Mouse (Mus musculus) heart, embryonic 14.5 days (tissue): ENCODE measurements around the gene Rel. TPM values are rescaled to one million over a fixed set of nuclear protein-coding genes. Genes with fewer than 3 reads are reported as not detected.
"Not testable (repeated sequence)": the region's sequence is repeated elsewhere in the genome, so short reads cannot be mapped to it uniquely, and the experiment has no call there.

Experiments used
- ATAC-seq: fragments of 200-750 bp; cut with Nextera tagmentation; 2 replicates; pipeline ENCODE4 v1.8.0; 2017; ENCODE audit warnings: low read depth, moderate TSS enrichment; ENCODE audit not compliant: insufficient number of reproducible peaks, insufficient read depth, low FRiP score
- H3K27ac ChIP-seq, 2 experiments: fragments of 200-500 bp in 1 of 2; fragments of 300-500 bp in 1 of 2; sonication (generic) in 1 of 2; replicated peaks in 1 of 2; 2 replicates each; pipeline ENCODE4 v1.5.1; 2012 to 2014; ENCODE audit warnings: low read depth in 2 of 2, low read length in 2 of 2, control low read depth in 1 of 2, mild to moderate bottlenecking in 1 of 2, mixed read lengths in 1 of 2; ENCODE audit not compliant: control insufficient read depth in 1 of 2, insufficient read depth in 1 of 2
- H3K27me3 ChIP-seq: fragments of 300-500 bp; sonication (generic); 2 replicates; pipeline ENCODE4 v1.6.1; 2014; ENCODE audit warnings: mild to moderate bottlenecking, low read length, control low read depth; ENCODE audit not compliant: control insufficient read depth, insufficient read depth
- H3K36me3 ChIP-seq: fragments of 300-500 bp; sonication (generic); 2 replicates; pipeline ENCODE4 v1.6.1; 2014; ENCODE audit warnings: mild to moderate bottlenecking, control low read depth, low read length, mixed read lengths; ENCODE audit not compliant: control insufficient read depth, insufficient read depth
- H3K4me1 ChIP-seq, 2 experiments: fragments of 200-500 bp in 1 of 2; fragments of 300-500 bp in 1 of 2; sonication (generic) in 1 of 2; 2 replicates each; pipeline ENCODE4 v1.6.1; 2012 to 2014; ENCODE audit warnings: low read length in 2 of 2, control low read depth in 1 of 2, mixed read lengths in 1 of 2; ENCODE audit not compliant: control insufficient read depth in 2 of 2, insufficient read depth in 2 of 2
- H3K4me2 ChIP-seq: fragments of 300-500 bp; sonication (generic); 2 replicates; pipeline ENCODE4 v1.6.1; 2014; ENCODE audit warnings: mild to moderate bottlenecking, low read length
- H3K4me3 ChIP-seq, 2 experiments: fragments of 200-500 bp in 1 of 2; fragments of 300-500 bp in 1 of 2; sonication (generic) in 1 of 2; 2 replicates each; pipeline ENCODE4 v1.5.1; 2012 to 2014; ENCODE audit warnings: low read length in 2 of 2, mild to moderate bottlenecking in 2 of 2, control low read depth in 1 of 2, low read depth in 1 of 2, moderate library complexity in 1 of 2; ENCODE audit not compliant: control insufficient read depth in 1 of 2, insufficient read depth in 1 of 2
- H3K9ac ChIP-seq: fragments of 300-500 bp; sonication (generic); 2 replicates; pipeline ENCODE4 v1.6.1; 2014; ENCODE audit warnings: mild to moderate bottlenecking, low read length
- H3K9me3 ChIP-seq: fragments of 300-500 bp; sonication (generic); 2 replicates; pipeline ENCODE4 v1.6.1; 2016; ENCODE audit warnings: low read length, control low read depth; ENCODE audit not compliant: control insufficient read depth
- WGBS: fragments of 180-500 bp; shearing (Covaris S2); extraction: QIAGEN DNeasy Blood & Tissue Kit; methylation state at CpG from one replicate; pipeline ENCODE4 v1.1.7; 2014; 5-methylcytosine and 5-hydroxymethylcytosine counted together
- polyA plus RNA-seq: library from polyadenylated mRNA; unstranded; fragments of >200 nt; fragmentation: Nextera tagmentation; extraction: Ambion mirVana; gene quantifications from 2 replicates; pipeline ENCODE4 v1.2.1, GENCODE M21; 2014

The Rel gene
- polyA plus RNA-seq: 1.9 and 2.2 TPM in 2 replicates

DNA sequence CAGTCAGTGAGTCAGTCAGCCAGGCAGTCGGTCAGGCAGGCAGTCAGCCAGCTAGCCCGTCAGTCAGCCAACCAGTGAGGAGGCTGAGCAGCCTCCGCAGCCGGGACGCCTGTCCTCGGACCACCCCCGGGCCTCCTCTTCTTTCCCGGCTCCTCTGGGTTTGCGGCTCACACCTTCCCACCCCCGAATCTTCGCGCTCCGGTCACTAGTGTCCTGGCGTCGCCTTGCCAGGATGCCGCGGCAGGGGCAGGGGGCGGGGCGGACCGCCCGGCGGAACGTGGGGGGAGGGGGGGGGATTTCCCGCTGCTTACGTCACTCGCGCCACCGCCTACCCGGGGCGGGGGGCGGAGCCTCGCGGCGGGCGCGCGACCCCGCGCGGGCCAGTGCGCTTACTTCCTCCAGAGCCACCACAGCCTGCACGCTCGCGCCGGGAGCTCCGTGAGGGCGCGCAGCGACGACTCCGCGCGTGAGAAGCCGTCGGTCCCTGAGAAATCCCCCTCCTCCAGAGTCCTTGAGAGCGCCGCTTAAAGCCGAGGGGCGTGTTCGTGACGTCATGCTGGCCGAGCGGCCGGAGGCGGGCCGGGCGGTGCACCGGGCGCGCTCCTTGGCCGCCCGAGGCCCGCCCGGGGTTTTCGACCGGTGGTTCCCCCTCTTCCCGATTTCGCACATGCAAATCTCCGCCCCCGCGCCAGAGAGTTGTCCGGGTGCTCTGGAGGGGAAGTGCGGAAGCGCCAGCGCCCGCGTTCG lies at the start of gene Rel:
Rel (minus strand) TSS at position 211 of the 747 bp plus-strand sequence.
- under 1% methylated on average over 65 of the region's 88 CpGs for WGBS
- Histone ChIP-seq H3K9ac (peak within 1 kb of the TSS; percentile 91), H3K27ac (peak within 1 kb of the TSS; percentile 98), H3K36me3 (no peaks in the 10 kb centered on the region), H3K27me3 (no peaks in the 10 kb centered on the region), H3K9me3 (no peaks in the 10 kb centered on the region), H3K4me2 (peak within 1 kb of the TSS; percentile 82), H3K4me3 (peak within 1 kb of the TSS; percentile 79 to 81), H3K4me1 (peaks cover 0 to 9% of the 10 kb centered on the region in 2 experiments; a peak in 1 of 4 replicates)
- ATAC-seq: peak; percentile 92

DNA sequence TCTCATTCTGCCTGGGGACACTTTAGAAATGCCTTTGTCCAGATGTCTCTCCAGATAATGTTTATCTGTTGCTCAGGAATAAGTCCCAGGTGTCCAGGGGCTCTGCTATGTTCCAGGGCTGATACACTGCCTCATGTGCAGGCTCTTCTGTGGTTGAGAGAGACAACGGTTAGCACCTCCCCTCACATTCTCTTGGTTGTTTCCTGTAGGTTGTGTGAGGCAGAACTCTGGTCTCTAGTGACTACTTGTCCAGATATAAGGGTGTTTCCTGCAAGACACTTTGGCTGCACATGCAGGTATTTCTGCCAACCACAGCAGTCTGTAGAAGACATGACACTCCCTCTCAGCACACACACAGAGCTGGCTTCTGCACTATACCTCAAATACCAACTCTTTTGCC lies 48.0 kb upstream of the Rel start:
- 57% methylated on average over 1 of the region's 1 CpGs for WGBS
- H3K4me3 ChIP-seq: no peak overlapping the region
- H3K27ac ChIP-seq: no peak overlapping the region
- H3K9me3 ChIP-seq: no peaks in the 10 kb centered on the region
- no peak overlapping the region for H3K9ac ChIP-seq
- H3K4me2 ChIP-seq: no peak overlapping the region
- no peaks in the 10 kb centered on the region for H3K36me3 ChIP-seq
- ATAC-seq: no peak
- no peaks in the 10 kb centered on the region for H3K4me1 ChIP-seq
- no peaks in the 10 kb centered on the region for H3K27me3 ChIP-seq

DNA sequence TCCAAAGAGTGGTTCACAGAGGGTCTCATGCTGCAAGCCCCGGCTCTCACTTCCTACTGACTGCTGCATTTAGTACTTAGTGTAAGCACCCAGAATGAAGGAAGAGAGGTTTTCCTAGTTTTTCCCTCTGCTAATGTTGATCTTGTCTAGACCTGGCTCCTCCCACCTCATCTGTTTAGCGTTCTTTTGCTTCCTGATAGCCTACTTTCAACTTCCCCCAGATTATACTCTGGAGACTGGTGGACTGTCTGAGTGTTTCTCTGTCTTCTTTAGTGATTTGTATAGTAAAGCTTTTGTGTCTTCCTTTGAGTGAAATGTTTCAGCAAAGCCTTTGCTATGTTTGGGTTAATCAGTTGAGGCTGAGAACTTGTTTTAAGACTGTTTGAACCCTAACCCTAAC lies 40.0 kb upstream of the Rel start:
- Histone ChIP-seq H3K27me3 (no peaks in the 10 kb centered on the region), H3K36me3 (no peaks in the 10 kb centered on the region), H3K4me2 (no peak overlapping the region), H3K4me3 (no peak overlapping the region), H3K9ac (no peak overlapping the region), H3K4me1 (no peaks in the 10 kb centered on the region), H3K27ac (no peak overlapping the region), H3K9me3 (no peaks in the 10 kb centered on the region)
- 53% methylated on average over 2 of the region's 2 CpGs for WGBS
- ATAC-seq: no peak

DNA sequence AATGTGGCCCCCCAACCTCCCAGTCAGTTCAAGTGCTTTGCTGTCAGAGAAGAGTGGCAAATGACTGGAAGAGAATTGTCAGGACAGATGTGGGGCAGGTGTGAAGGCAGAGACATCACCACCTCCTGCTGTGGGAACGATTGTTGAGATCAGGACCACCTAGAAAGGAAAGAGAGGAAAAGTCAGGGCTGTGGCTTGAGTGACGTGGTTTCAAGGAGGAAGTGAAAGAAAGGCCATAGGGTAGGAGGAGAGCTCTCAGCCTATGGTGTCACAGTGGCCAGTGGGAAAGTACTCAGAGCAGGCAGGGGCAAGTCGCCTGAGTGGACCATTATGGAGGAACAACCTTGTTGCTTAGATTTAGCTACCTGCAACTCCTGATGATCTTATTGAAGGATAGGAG lies 34.9 kb upstream of the Rel start:
- Histone ChIP-seq H3K4me1 (no peaks in the 10 kb centered on the region), H3K4me2 (no peak overlapping the region), H3K9me3 (no peaks in the 10 kb centered on the region), H3K9ac (no peak overlapping the region), H3K4me3 (no peak overlapping the region), H3K36me3 (no peaks in the 10 kb centered on the region), H3K27ac (no peak overlapping the region), H3K27me3 (no peaks in the 10 kb centered on the region)
- no peak for ATAC-seq
- WGBS: 48% methylated on average over 3 of the region's 3 CpGs

DNA sequence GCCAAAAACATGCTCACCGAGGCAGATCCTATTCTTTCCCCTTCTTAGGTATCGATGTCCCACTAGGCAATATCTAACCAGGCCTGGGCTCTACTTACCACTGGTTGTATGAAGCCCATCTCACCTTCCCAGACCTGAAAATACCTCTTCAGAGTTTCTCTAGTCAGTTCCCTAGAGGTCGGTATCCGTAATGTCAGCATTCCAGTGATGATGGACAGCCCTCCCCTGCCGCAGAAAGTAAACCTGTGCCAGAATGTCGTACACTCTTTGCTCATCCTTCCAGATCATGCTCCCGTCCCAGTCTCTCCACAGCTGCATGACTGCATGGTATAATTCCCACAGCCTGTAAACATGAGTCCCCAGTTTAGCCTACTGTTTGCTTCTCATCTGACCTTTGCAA lies 32.4 kb upstream of the Rel start:
- H3K9me3 ChIP-seq: no peaks in the 10 kb centered on the region
- H3K9ac ChIP-seq: no peak overlapping the region
- no peak overlapping the region for H3K4me3 ChIP-seq
- H3K27me3 ChIP-seq: no peaks in the 10 kb centered on the region
- ATAC-seq: no peak
- WGBS: 67% methylated on average over 7 of the region's 7 CpGs
- no peak overlapping the region for H3K27ac ChIP-seq
- no peak overlapping the region for H3K4me2 ChIP-seq
- no peaks in the 10 kb centered on the region for H3K36me3 ChIP-seq
- H3K4me1 ChIP-seq: no peaks in the 10 kb centered on the region

DNA sequence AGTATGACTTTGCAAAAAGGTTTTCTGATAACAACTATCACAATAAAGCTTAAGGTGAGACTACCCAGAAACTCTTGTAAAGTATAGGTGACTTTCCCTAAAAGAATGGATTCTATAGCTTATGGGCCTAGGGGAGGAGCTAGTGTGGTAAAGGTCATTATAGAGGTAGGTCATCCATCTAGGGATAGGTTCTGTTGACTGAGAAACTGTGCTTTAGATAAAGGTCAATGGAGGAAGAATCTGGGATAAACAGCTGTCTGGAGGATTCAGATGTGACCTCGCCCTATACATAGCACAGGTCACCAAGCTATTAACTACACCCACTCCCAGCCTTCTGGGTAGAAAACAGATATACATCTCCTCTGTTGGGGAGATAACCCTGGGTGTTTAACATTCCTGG lies 31.5 kb upstream of the Rel start:
- no peak for ATAC-seq
- H3K9me3 ChIP-seq: no peaks in the 10 kb centered on the region
- H3K9ac ChIP-seq: no peak overlapping the region
- WGBS: 90% methylated on average over 1 of the region's 1 CpGs
- H3K27ac ChIP-seq: no peak overlapping the region
- H3K27me3 ChIP-seq: no peaks in the 10 kb centered on the region
- no peaks in the 10 kb centered on the region for H3K4me1 ChIP-seq
- H3K36me3 ChIP-seq: no peaks in the 10 kb centered on the region
- H3K4me2 ChIP-seq: no peak overlapping the region
- no peak overlapping the region for H3K4me3 ChIP-seq

DNA sequence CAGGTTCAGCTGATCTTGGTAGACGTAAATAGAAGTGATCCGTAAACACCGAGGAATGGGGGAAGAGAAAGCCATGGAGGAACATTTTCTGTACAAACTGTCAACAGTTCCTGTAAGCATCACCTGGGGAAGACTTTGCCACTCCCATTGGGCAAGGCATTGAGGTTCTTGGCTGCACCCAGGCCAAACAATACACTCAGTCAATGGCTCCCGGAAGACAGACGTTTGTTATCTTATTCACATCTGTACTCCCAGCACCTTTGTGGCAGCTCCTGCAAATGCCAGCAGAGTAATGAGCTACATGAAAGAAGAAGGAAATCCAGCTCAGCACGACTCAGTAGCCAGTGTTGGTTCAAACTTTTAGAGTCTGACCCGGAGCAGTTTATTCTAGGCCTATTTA lies 31.1 kb upstream of the Rel start:
- H3K36me3 ChIP-seq: no peaks in the 10 kb centered on the region
- ATAC-seq: no peak
- H3K4me1 ChIP-seq: no peaks in the 10 kb centered on the region
- 69% methylated on average over 7 of the region's 7 CpGs for WGBS
- H3K27me3 ChIP-seq: no peaks in the 10 kb centered on the region
- H3K9me3 ChIP-seq: no peaks in the 10 kb centered on the region
- no peak overlapping the region for H3K4me2 ChIP-seq
- no peak overlapping the region for H3K4me3 ChIP-seq
- no peak overlapping the region for H3K27ac ChIP-seq
- no peak overlapping the region for H3K9ac ChIP-seq

DNA sequence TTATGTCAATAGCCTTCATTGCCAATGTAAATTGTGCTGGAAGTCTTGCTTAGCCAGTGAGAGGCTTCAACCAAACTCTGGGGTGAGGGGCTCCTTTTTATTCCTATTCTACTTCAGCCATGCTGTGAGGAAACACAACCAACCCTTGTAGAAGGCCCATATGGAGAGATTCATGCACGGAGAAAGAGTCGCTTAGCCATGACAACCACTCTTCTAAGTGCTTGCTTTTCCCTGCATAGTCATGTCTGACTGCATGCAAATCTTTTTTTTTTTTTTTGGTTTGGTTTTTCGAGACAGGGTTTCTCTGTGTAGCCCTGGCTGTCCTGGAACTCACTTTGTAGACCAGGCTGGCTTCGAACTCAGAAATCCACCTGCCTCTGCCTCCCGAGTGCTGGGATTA lies 12.9 kb upstream of the Rel start:
- H3K4me3 ChIP-seq: not testable (repeated sequence)

More for the DNA sequence above, 12.9 kb upstream of the Rel start:
- H3K36me3 ChIP-seq, H3K27me3 ChIP-seq, ATAC-seq, H3K4me2 ChIP-seq, H3K9ac ChIP-seq, H3K9me3 ChIP-seq, H3K4me1 ChIP-seq, H3K27ac ChIP-seq: not testable (repeated sequence)
- WGBS: 78% methylated on average over 5 of the region's 5 CpGs
